ENCODE assay signal across 19 mouse cellular contexts in genomic region chr10:96104158-96104557, GRCm38 (mm10). TPM values are rescaled to one million over a fixed set of nuclear protein-coding genes. Genes with fewer than 3 reads are reported as not detected.
DNase-seq lines count a peak whose midpoint lies in the region; ATAC-seq and TF ChIP-seq lines count a peak whose summit lies in the region.
"Had no signal": no experiment of that assay in that cellular context is flagged by ENCODE, and none has a peak within 500 bp of the region (broad histone marks: within the 10 kb centered on the region; RNA-seq: fewer than 3 reads in every experiment).

No protein-coding gene starts in this region.

- no peak for DNase-seq in heart, adult 2 months
- peak; percentile 34 for DNase-seq in midbrain, postnatal 0 days (ENCODE audit: low spot score)
- DNase-seq in embryo, embryonic 11 days: peak; percentile 51
- peak; percentile 11 for DNase-seq in retina, postnatal 1 day
- DNase-seq in heart, adult 18-20 months: no peak
- no peak for DNase-seq in heart, adult 9 months (ENCODE audit: low spot score in 2 of 2)
- DNase-seq: cerebellum, adult 9-10 months; gastrocnemius, postnatal 36 days; heart, postnatal 36 days; kidney, adult 9 months; lung, adult 2 months; right cerebral cortex, postnatal 14 days had no signal

- no peak for TF ChIP-seq EP300 in heart, adult 2 months (IDR thresholded peaks at IDR 0.05; ENCODE audit: insufficient read depth, low read depth, low read length)

- intact Hi-C loops in heart, adult 2 months (cut with DNase I): no loop called here

- no peak overlapping the region for H3K4me3 ChIP-seq in heart, adult 2 months
- no peak overlapping the region for H3K4me3 ChIP-seq in heart, embryonic 12.5 days
- no peak overlapping the region for H3K4me3 ChIP-seq in midbrain, postnatal 0 days (ENCODE audit: low read depth, low read length)
- no peak overlapping the region for H3K4me3 ChIP-seq in midbrain, embryonic 13.5 days (replicated peaks)
- H3K4me3 ChIP-seq: embryonic facial prominence, embryonic 15.5 days; midbrain, embryonic 12.5 days had no signal

- no peak overlapping the region for H3K27ac ChIP-seq in heart, adult 2 months
- H3K27ac ChIP-seq in heart, embryonic 12.5 days (ENCODE audit: poor library complexity, severe bottlenecking): no peak overlapping the region
- no peak overlapping the region for H3K27ac ChIP-seq in midbrain, postnatal 0 days (ENCODE audit: low read depth, low read length)
- no peak overlapping the region for H3K27ac ChIP-seq in midbrain, embryonic 13.5 days
- H3K27ac ChIP-seq: embryonic facial prominence, embryonic 15.5 days; midbrain, embryonic 12.5 days had no signal

- TF ChIP-seq POLR2A in heart, adult 2 months (IDR thresholded peaks at IDR 0.05; ENCODE audit: insufficient read depth, low read depth, low read length): no peak

- no peak overlapping the region for H3K4me2 ChIP-seq in heart, embryonic 12.5 days
- H3K4me2 ChIP-seq in midbrain, postnatal 0 days (ENCODE audit: low read depth, low read length, poor library complexity, severe bottlenecking): no peak overlapping the region
- no peak overlapping the region for H3K4me2 ChIP-seq in midbrain, embryonic 13.5 days (replicated peaks)
- H3K4me2 ChIP-seq: embryonic facial prominence, embryonic 15.5 days; midbrain, embryonic 12.5 days had no signal

- peak; percentile 24; the same call in 1 of the 2 replicates for TF ChIP-seq CTCF in heart, adult 2 months (IDR thresholded peaks at IDR 0.05)
- peak; percentile 45 for TF ChIP-seq CTCF in midbrain, postnatal 0 days (IDR thresholded peaks at IDR 0.05)

- WGBS in heart, adult 2 months: 50% methylated on average over 3 of the region's 3 CpGs
- WGBS in heart, embryonic 12.5 days: 35% methylated on average over 3 of the region's 3 CpGs
- WGBS in midbrain, postnatal 0 days: 40% methylated on average over 3 of the region's 3 CpGs
- WGBS in midbrain, embryonic 13.5 days: 46% methylated on average over 3 of the region's 3 CpGs

- no peaks in the 10 kb centered on the region for H3K4me1 ChIP-seq in heart, adult 2 months (ENCODE audit: control insufficient read depth, insufficient read depth, low read length)
- H3K4me1 ChIP-seq in heart, embryonic 12.5 days (replicated peaks): no peaks in the 10 kb centered on the region
- no peaks in the 10 kb centered on the region for H3K4me1 ChIP-seq in midbrain, postnatal 0 days (ENCODE audit: insufficient read depth, low read length)
- H3K4me1 ChIP-seq in midbrain, embryonic 13.5 days (replicated peaks): no peaks in the 10 kb centered on the region
- H3K4me1 ChIP-seq: embryonic facial prominence, embryonic 15.5 days; midbrain, embryonic 12.5 days had no signal

- no peaks in the 10 kb centered on the region for H3K79me2 ChIP-seq in heart, adult 2 months (replicated peaks; ENCODE audit: control insufficient read depth, insufficient read depth, low read length)

- H3K36me3 ChIP-seq in heart, adult 2 months (ENCODE audit: control insufficient read depth, insufficient read depth, low read length): no peaks in the 10 kb centered on the region
- H3K36me3 ChIP-seq in heart, embryonic 12.5 days: no peaks in the 10 kb centered on the region
- H3K36me3 ChIP-seq in midbrain, postnatal 0 days (ENCODE audit: insufficient read depth, low read length): no peaks in the 10 kb centered on the region
- H3K36me3 ChIP-seq in midbrain, embryonic 13.5 days: no peaks in the 10 kb centered on the region
- H3K36me3 ChIP-seq: embryonic facial prominence, embryonic 15.5 days; midbrain, embryonic 12.5 days had no signal

- ATAC-seq in heart, embryonic 12.5 days (ENCODE audit: insufficient number of reproducible peaks, low FRiP score): no peak
- no peak for ATAC-seq in midbrain, postnatal 0 days (ENCODE audit: low FRiP score)
- ATAC-seq in midbrain, embryonic 13.5 days: no peak
- ATAC-seq: forebrain, embryonic 16.5 days had no signal

- no peaks in the 10 kb centered on the region for H3K9me3 ChIP-seq in heart, embryonic 12.5 days (replicated peaks)
- no peaks in the 10 kb centered on the region for H3K9me3 ChIP-seq in midbrain, postnatal 0 days (ENCODE audit: low read length)
- H3K9me3 ChIP-seq in midbrain, embryonic 13.5 days: no peaks in the 10 kb centered on the region
- H3K9me3 ChIP-seq: embryonic facial prominence, embryonic 15.5 days; midbrain, embryonic 12.5 days had no signal

- no peak overlapping the region for H3K9ac ChIP-seq in heart, adult 2 months (ENCODE audit: low read depth, low read length)
- no peak overlapping the region for H3K9ac ChIP-seq in heart, embryonic 12.5 days
- no peak overlapping the region for H3K9ac ChIP-seq in midbrain, postnatal 0 days (replicated peaks; ENCODE audit: low read length, poor library complexity, severe bottlenecking)
- H3K9ac ChIP-seq in midbrain, embryonic 13.5 days (replicated peaks): no peak overlapping the region
- H3K9ac ChIP-seq: embryonic facial prominence, embryonic 15.5 days; midbrain, embryonic 12.5 days had no signal

- H3K27me3 ChIP-seq in heart, adult 2 months (ENCODE audit: control insufficient read depth, insufficient read depth, low read length): no peaks in the 10 kb centered on the region
- H3K27me3 ChIP-seq in heart, embryonic 12.5 days (replicated peaks): no peaks in the 10 kb centered on the region
- no peaks in the 10 kb centered on the region for H3K27me3 ChIP-seq in midbrain, postnatal 0 days (ENCODE audit: insufficient read depth, low read length)
- no peaks in the 10 kb centered on the region for H3K27me3 ChIP-seq in midbrain, embryonic 13.5 days
- H3K27me3 ChIP-seq: embryonic facial prominence, embryonic 15.5 days; midbrain, embryonic 12.5 days had no signal

RNA-seq across cellular contexts. Expression of gene Gm5426, which starts 32.2 kb away (rescaled TPM):
- total RNA-seq in heart, adult 2 months (2021): not detected
- not detected in 2 replicates for polyA plus RNA-seq in heart, adult 2 months (2012; rRNA removed)
- not detected in 2 replicates for polyA plus RNA-seq in heart, embryonic 12.5 days (2016; fragmentation: Nextera tagmentation; extraction: Ambion mirVana)
- total RNA-seq in midbrain, postnatal 0 days (2014; rRNA removed): not detected in 2 replicates
- polyA plus RNA-seq in midbrain, postnatal 0 days (2015; fragmentation: Nextera tagmentation; extraction: Ambion mirVana): not detected in 2 replicates
- polyA plus RNA-seq in midbrain, embryonic 13.5 days (2015; fragmentation: Nextera tagmentation; extraction: Ambion mirVana): not detected in 2 replicates
- not detected for total RNA-seq in heart, adult 18-20 months (2021)
- total RNA-seq: gastrocnemius, postnatal 36 days; heart, postnatal 36 days; left cerebral cortex, adult 18-20 months had no signal
- polyA plus RNA-seq: embryonic facial prominence, embryonic 15.5 days; forebrain, embryonic 16.5 days; lung, adult 2 months; midbrain, embryonic 12.5 days; neural tube, embryonic 14.5 days had no signal

Comparison
In these comparisons a context has a peak if more than half of its experiments do, and no peak if none do; other contexts are left out.
1. DNase-seq: peak in midbrain, postnatal 0 days (single experiment), embryo, embryonic 11 days (single experiment) and retina, postnatal 1 day (single experiment); none in heart, adult 2 months (0 of 2), heart, adult 18-20 months (0 of 2) and heart, adult 9 months (0 of 2).